11 mouse cellular contexts compared by ENCODE assay signal in the genomic region with DNA sequence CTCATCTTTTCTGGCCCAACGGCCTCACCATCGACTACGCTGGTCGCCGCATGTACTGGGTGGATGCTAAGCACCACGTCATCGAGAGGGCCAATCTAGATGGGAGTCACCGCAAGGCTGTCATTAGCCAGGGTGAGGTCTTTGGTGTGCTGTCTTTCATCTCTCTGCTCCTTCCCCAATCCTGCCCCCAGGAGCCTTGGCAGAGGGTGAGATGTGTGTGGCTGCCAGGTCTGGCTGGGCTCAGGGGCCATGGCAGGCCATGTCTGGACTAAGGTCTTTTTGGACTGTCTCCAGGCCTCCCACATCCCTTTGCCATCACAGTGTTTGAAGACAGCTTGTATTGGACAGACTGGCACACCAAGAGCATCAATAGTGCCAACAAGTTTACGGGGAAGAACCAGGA. TPM values are rescaled to one million over a fixed set of nuclear protein-coding genes. Genes with fewer than 3 reads are reported as not detected.
A peak's percentile ranks its signal among the peaks of the same experiment; 100 is the strongest.
DNase-seq lines count a peak whose midpoint lies in the region; ATAC-seq and TF ChIP-seq lines count a peak whose summit lies in the region.
"Had no signal": no experiment of that assay in that cellular context is flagged by ENCODE, and none has a peak within 500 bp of the region (broad histone marks: within the 10 kb centered on the region; RNA-seq: fewer than 3 reads in every experiment).

No protein-coding gene starts in this region.

- no peak overlapping the region for H3K4me3 ChIP-seq in cerebellum, adult 2 months (replicated peaks; ENCODE audit: insufficient read depth, low read depth, low read length)
- no peak overlapping the region for H3K4me3 ChIP-seq in hindbrain, postnatal 0 days (ENCODE audit: low read length)
- no peak overlapping the region for H3K4me3 ChIP-seq in limb, embryonic 10.5 days
- H3K4me3 ChIP-seq: limb, embryonic 13.5 days had no signal

- ATAC-seq in cerebellum, adult (ENCODE audit: insufficient number of reproducible peaks, low FRiP score, low TSS enrichment) = peak; percentile 45; the same call in 1 of the 2 replicates
- ATAC-seq in hindbrain, postnatal 0 days = peak; percentile 64

- no peak for TF ChIP-seq CTCF in cerebellum, adult 2 months (IDR thresholded peaks at IDR 0.05; ENCODE audit: borderline replicate concordance, insufficient read depth, low read depth, low read length)
- TF ChIP-seq CTCF in hindbrain, postnatal 0 days (IDR thresholded peaks at IDR 0.05; ENCODE audit: low read depth) = no peak

- no peak overlapping the region for H3K9ac ChIP-seq in hindbrain, postnatal 0 days (replicated peaks; ENCODE audit: low read length)
- H3K9ac ChIP-seq: limb, embryonic 13.5 days had no signal

- DNase-seq in cerebellum, adult 8-10 months = no peak
- DNase-seq in layer of hippocampus, postnatal 10 days (ENCODE audit: low spot score in 2 of 2) = peak; percentile 37 to 52
- no peak for DNase-seq in layer of hippocampus, adult 9-11 months
- peak; percentile 60 to 72 for DNase-seq in cerebellum, adult 2 months
- peak; percentile 79 for DNase-seq in hindbrain, postnatal 0 days (ENCODE audit: low spot score)
- no peak for DNase-seq in adrenal gland, adult 18-20 months (ENCODE audit: low spot score in 2 of 2)
- DNase-seq in limb, embryonic 10.5 days (ENCODE audit: low spot score) = no peak
- DNase-seq: gastrocnemius, postnatal 14 days; spleen, adult 18-20 months had no signal

- H3K4me2 ChIP-seq in hindbrain, postnatal 0 days (ENCODE audit: low read depth, low read length) = no peak overlapping the region
- H3K4me2 ChIP-seq: limb, embryonic 13.5 days had no signal

- no peaks in the 10 kb centered on the region for H3K36me3 ChIP-seq in hindbrain, postnatal 0 days (ENCODE audit: insufficient read depth, low read length)
- peaks cover 88% of the 10 kb centered on the region for H3K36me3 ChIP-seq in limb, embryonic 10.5 days

- WGBS in cerebellum, adult 2 months = 33% methylated on average over 9 of the region's 9 CpGs
- WGBS in hindbrain, postnatal 0 days = 56% methylated on average over 9 of the region's 9 CpGs
- WGBS in limb, embryonic 10.5 days = 97% methylated on average over 9 of the region's 9 CpGs

- H3K4me1 ChIP-seq in cerebellum, adult 2 months (ENCODE audit: control insufficient read depth, insufficient read depth, low read length) = peaks cover 12% of the 10 kb centered on the region
- no peaks in the 10 kb centered on the region for H3K4me1 ChIP-seq in hindbrain, postnatal 0 days (ENCODE audit: insufficient read depth, low read length)
- H3K4me1 ChIP-seq in limb, embryonic 10.5 days = peaks cover 7% of the 10 kb centered on the region
- H3K4me1 ChIP-seq: limb, embryonic 13.5 days had no signal

- no peak overlapping the region for H3K27ac ChIP-seq in cerebellum, adult 2 months (ENCODE audit: insufficient read depth, low read length)
- 0 out of 2 replicates have a peak overlapping the region, but pooled peaks have one; percentile 32 for H3K27ac ChIP-seq in hindbrain, postnatal 0 days
- no peak overlapping the region for H3K27ac ChIP-seq in limb, embryonic 10.5 days
- H3K27ac ChIP-seq: limb, embryonic 13.5 days had no signal

- TF ChIP-seq POLR2A in cerebellum, adult 2 months (IDR thresholded peaks at IDR 0.05; ENCODE audit: borderline replicate concordance, insufficient read depth, low read length) = no peak

- no peaks in the 10 kb centered on the region for H3K9me3 ChIP-seq in hindbrain, postnatal 0 days (ENCODE audit: low read length)
- H3K9me3 ChIP-seq in limb, embryonic 10.5 days (replicated peaks) = no peaks in the 10 kb centered on the region
- H3K9me3 ChIP-seq: limb, embryonic 13.5 days had no signal

- H3K27me3 ChIP-seq in cerebellum, adult 2 months (ENCODE audit: control insufficient read depth, insufficient read depth, low read length) = no peaks in the 10 kb centered on the region
- H3K27me3 ChIP-seq in hindbrain, postnatal 0 days (ENCODE audit: insufficient read depth, low read length) = no peaks in the 10 kb centered on the region
- H3K27me3 ChIP-seq in limb, embryonic 10.5 days (ENCODE audit: low read depth, poor library complexity, severe bottlenecking) = no peaks in the 10 kb centered on the region
- H3K27me3 ChIP-seq: limb, embryonic 13.5 days had no signal

RNA-seq across cellular contexts. Expression of a gene that starts 23.1 kb away (rescaled TPM):
- total RNA-seq in layer of hippocampus, postnatal 10 days (2021) = 10 to 100 TPM; 36.2 to 40.1 TPM
- polyA plus RNA-seq in cerebellum, adult 2 months (2012; rRNA removed) = 5.5 and 5.9 TPM in 2 replicates
- 28.0 and 28.4 TPM in 2 replicates for total RNA-seq in hindbrain, postnatal 0 days (2014; rRNA removed)
- 4.9 and 6.7 TPM in 2 replicates for polyA plus RNA-seq in hindbrain, postnatal 0 days (2015; fragmentation: Nextera tagmentation; extraction: Ambion mirVana)
- 1 to 10 TPM; 4.8 TPM for total RNA-seq in adrenal gland, adult 18-20 months (2021)
- 6.5 and 6.9 TPM in 2 replicates for polyA plus RNA-seq in limb, embryonic 10.5 days (2016; fragmentation: Nextera tagmentation; extraction: Ambion mirVana)

RNA-seq across cellular contexts. Expression of a gene that starts 35.9 kb away (rescaled TPM):
- total RNA-seq in layer of hippocampus, postnatal 10 days (2021) = 10 to 100 TPM; 92.9 to 96.2 TPM
- polyA plus RNA-seq in cerebellum, adult 2 months (2012; rRNA removed) = 103 and 106 TPM in 2 replicates
- 152 and 175 TPM in 2 replicates for total RNA-seq in hindbrain, postnatal 0 days (2014; rRNA removed)
- polyA plus RNA-seq in hindbrain, postnatal 0 days (2015; fragmentation: Nextera tagmentation; extraction: Ambion mirVana) = 136 and 141 TPM in 2 replicates
- 10 to 100 TPM; 15.0 to 16.4 TPM for total RNA-seq in adrenal gland, adult 18-20 months (2021)
- polyA plus RNA-seq in limb, embryonic 10.5 days (2016; fragmentation: Nextera tagmentation; extraction: Ambion mirVana) = 63.9 and 78.3 TPM in 2 replicates

RNA-seq across cellular contexts. Expression of a gene that starts 46.2 kb away (rescaled TPM):
- total RNA-seq in layer of hippocampus, postnatal 10 days (2021) = 100 to 1,000 TPM; 126 TPM
- 97.8 and 121 TPM in 2 replicates for polyA plus RNA-seq in cerebellum, adult 2 months (2012; rRNA removed)
- total RNA-seq in hindbrain, postnatal 0 days (2014; rRNA removed) = 101 and 104 TPM in 2 replicates
- polyA plus RNA-seq in hindbrain, postnatal 0 days (2015; fragmentation: Nextera tagmentation; extraction: Ambion mirVana) = 103 and 109 TPM in 2 replicates
- 10 to 100 TPM; 32.6 to 35.1 TPM for total RNA-seq in adrenal gland, adult 18-20 months (2021)
- polyA plus RNA-seq in limb, embryonic 10.5 days (2016; fragmentation: Nextera tagmentation; extraction: Ambion mirVana) = 109 and 127 TPM in 2 replicates

Comparison
In these comparisons a context has a peak if more than half of its experiments do, and no peak if none do; other contexts are left out.
1. DNase-seq: peak in layer of hippocampus, postnatal 10 days (2 of 2), cerebellum, adult 2 months (2 of 2) and hindbrain, postnatal 0 days (single experiment); none in cerebellum, adult 8-10 months (single experiment), layer of hippocampus, adult 9-11 months (single experiment), adrenal gland, adult 18-20 months (0 of 2) and limb, embryonic 10.5 days (single experiment).